Mouse (Mus musculus) megakaryocyte-erythroid progenitor cell, adult 5 weeks (primary cell): ENCODE measurements around the gene Elmod3. TPM values are rescaled to one million over a fixed set of nuclear protein-coding genes. Genes with fewer than 3 reads are reported as not detected.

Source experiments
- polyA plus RNA-seq: library from polyadenylated mRNA; stranded (reverse); fragments of >175 nt; gene quantifications from 2 replicates; pipeline ENCODE4 v1.2.3, GENCODE M21; 2012

The Elmod3 gene
- 17.2 and 19.5 TPM in 2 replicates for polyA plus RNA-seq

GRCm38 (mm10) chr6:72597956-72598753 is at the start of gene Elmod3, which contains the start of gene Retsat:
Elmod3 (minus strand) TSS chr6:72598413.
Retsat (plus strand) TSS chr6:72598475.

GRCm38 (mm10) chr6:72616643-72617288 is 18.6 kb upstream of the Elmod3 start, which contains the start of gene Tgoln1:
Tgoln1 (minus strand) TSS chr6:72617000.

GRCm38 (mm10) chr6:72544283-72544987 is 53.8 kb downstream of the Elmod3 start, which contains the start of gene Capg:
Capg (plus strand) TSS chr6:72544391.

GRCm38 (mm10) chr6:72521607-72522006 is 76.6 kb downstream of the Elmod3 start, which contains the start of gene Sh2d6:
Sh2d6 (minus strand) TSS chr6:72521707.

Other genes starting within 250 kb of the Elmod3 start
- 5.4 and 6.1 TPM in 2 replicates for gene Tmem150a, start 243.0 kb downstream of the Elmod3 start, polyA plus RNA-seq
- 53.5 and 54.0 TPM in 2 replicates for gene Rnf181, start 231.5 kb downstream of the Elmod3 start, polyA plus RNA-seq
- 38.0 and 73.4 TPM in 2 replicates for gene Vamp5, start 217.9 kb downstream of the Elmod3 start, polyA plus RNA-seq
- gene Vamp8, start 207.7 kb downstream of the Elmod3 start, polyA plus RNA-seq, result 101 and 138 TPM in 2 replicates
- 5.7 and 6.1 TPM in 2 replicates for gene Ggcx, start 184.1 kb downstream of the Elmod3 start, polyA plus RNA-seq
- 40.2 and 40.7 TPM in 2 replicates for gene Mat2a, start 158.9 kb downstream of the Elmod3 start, polyA plus RNA-seq
- gene Sh2d6, start 76.7 kb downstream of the Elmod3 start, polyA plus RNA-seq, result 0.05 TPM in 1 of 2 replicates, not detected in the other
- 83.9 and 86.4 TPM in 2 replicates for gene Capg, start 54.0 kb downstream of the Elmod3 start, polyA plus RNA-seq
- gene Retsat, start 62 bp upstream of the Elmod3 start, polyA plus RNA-seq, result 26.8 and 28.9 TPM in 2 replicates
- gene Tgoln1, start 18.6 kb upstream of the Elmod3 start, polyA plus RNA-seq, result 5.3 TPM in 2 replicates
- gene Tcf7l1, start 190.8 kb upstream of the Elmod3 start, polyA plus RNA-seq, result 0.89 and 1.6 TPM in 2 replicates